Mouse (Mus musculus): ENCODE measurements around the gene Polr2j. TPM values are rescaled to one million over a fixed set of nuclear protein-coding genes. Genes with fewer than 3 reads are reported as not detected.

The Polr2j gene
- polyA plus RNA-seq, 1 experiment = 139 TPM

DNA sequence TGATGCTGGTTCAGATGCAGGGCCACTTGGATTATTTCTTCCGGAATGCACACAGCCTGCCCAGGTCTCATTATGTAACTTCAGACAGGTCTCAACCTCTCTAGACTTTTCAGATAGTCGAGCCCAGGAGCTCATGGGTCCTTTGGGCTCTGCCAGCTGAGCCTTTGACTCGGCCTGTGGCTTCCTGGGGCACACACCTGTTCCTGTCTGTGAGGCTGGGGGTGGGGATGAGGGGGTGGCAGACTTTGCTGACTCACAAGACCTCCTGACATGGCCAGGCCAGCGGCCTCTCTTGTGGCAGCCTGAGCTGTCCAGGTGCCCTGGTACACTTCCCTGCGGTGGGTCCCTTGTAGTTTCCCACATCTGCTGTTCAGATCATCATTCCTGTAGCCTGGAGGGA lies 24.5 kb upstream of the Polr2j start:
- no peak for TF ChIP-seq POLR2AphosphoS2 (IDR thresholded peaks at IDR 0.05; ENCODE audit: insufficient read length, low read depth)
- peak; percentile 92 to 99 (median 97) for TF ChIP-seq MYOD1 (IDR thresholded peaks at IDR 0.05; ENCODE audit: control insufficient read depth in 1 of 3, insufficient read length in 2 of 3, low read depth in 2 of 3)
- TF ChIP-seq TCF12 (IDR thresholded peaks at IDR 0.05; ENCODE audit: insufficient read depth, poor library complexity, severe bottlenecking) = peak; percentile 50
- peak in 2 of 3 experiments; percentile 24 to 74 for TF ChIP-seq MYOG (IDR thresholded peaks at IDR 0.05; ENCODE audit: control insufficient read depth in 1 of 3, insufficient read depth in 1 of 3, insufficient read length in 2 of 3, low read depth in 2 of 3)
- H3K36me3 ChIP-seq (ENCODE audit: control insufficient read depth, insufficient read depth) = no peaks in the 10 kb centered on the region
- no peaks in the 10 kb centered on the region for H3K27me3 ChIP-seq (ENCODE audit: control insufficient read depth, insufficient read depth, insufficient read length)
- H3K4me3 ChIP-seq = no peak overlapping the region
- no peaks in the 10 kb centered on the region for H3K79me2 ChIP-seq (ENCODE audit: control insufficient read depth, insufficient read depth)
- no peak overlapping the region for H3ac ChIP-seq (ENCODE audit: control insufficient read depth, insufficient read length)
- H3K4me2 ChIP-seq (ENCODE audit: low read depth) = peak overlapping the region; percentile 27

DNA sequence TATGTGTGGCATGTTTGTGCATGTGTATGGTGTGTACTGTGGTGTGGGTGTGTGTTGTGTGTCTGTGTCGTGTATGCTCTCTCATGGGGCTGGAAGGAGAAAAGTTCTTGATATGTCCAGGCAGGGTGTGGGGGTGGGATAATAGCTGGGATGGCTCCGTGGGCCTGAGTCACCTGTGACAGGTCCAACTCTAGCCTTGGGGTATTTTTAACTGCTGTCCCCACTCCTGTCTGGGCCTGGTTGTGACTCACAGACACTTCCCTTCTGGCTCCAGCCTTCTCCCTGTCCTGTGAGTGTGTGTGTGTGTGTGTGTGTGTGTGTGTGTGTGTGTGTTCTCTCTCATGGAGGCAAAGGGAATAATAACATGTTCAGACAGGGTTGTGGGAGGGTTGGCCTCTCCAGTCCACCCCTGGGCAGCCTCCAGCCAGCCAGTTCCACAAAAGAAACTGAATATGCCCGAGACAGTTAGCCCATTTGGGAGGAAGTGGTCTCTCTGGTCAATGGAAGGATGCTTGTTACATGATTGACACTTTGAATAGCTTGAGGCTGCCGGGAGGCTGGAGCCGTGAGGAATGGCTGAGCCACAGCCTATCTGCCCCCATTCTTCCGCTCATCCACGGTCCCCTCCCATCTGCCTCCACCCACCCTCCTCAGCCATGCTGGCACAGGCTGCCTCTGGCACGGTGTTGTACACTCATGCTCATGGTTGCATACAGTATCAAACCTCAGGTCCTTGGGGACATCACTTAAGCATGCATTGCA lies 22.0 kb upstream of the Polr2j start:
- peak overlapping the region; percentile 33 for H3K4me2 ChIP-seq (ENCODE audit: low read depth)
- no peaks in the 10 kb centered on the region for H3K79me2 ChIP-seq (ENCODE audit: control insufficient read depth, insufficient read depth)
- no peak overlapping the region for H3K4me3 ChIP-seq
- H3ac ChIP-seq (ENCODE audit: control insufficient read depth, insufficient read length) = no peak overlapping the region
- H3K27me3 ChIP-seq (ENCODE audit: control insufficient read depth, insufficient read depth, insufficient read length) = no peaks in the 10 kb centered on the region
- H3K36me3 ChIP-seq (ENCODE audit: control insufficient read depth, insufficient read depth) = no peaks in the 10 kb centered on the region
- TF ChIP-seq SRF (IDR thresholded peaks at IDR 0.05; ENCODE audit: control insufficient read depth, insufficient read length, low read depth) (no peak), USF1 (IDR thresholded peaks at IDR 0.05; ENCODE audit: low read depth) (no peak), MYOD1 (IDR thresholded peaks at IDR 0.05; ENCODE audit: control insufficient read depth in 1 of 3, insufficient read length in 2 of 3, low read depth in 2 of 3) (peak in 2 of 3 experiments; percentile 5 to 57), POLR2AphosphoS2 (IDR thresholded peaks at IDR 0.05; ENCODE audit: insufficient read length, low read depth) (peak; percentile 17), E2F4 (IDR thresholded peaks at IDR 0.05; ENCODE audit: insufficient read depth) (no peak)

DNA sequence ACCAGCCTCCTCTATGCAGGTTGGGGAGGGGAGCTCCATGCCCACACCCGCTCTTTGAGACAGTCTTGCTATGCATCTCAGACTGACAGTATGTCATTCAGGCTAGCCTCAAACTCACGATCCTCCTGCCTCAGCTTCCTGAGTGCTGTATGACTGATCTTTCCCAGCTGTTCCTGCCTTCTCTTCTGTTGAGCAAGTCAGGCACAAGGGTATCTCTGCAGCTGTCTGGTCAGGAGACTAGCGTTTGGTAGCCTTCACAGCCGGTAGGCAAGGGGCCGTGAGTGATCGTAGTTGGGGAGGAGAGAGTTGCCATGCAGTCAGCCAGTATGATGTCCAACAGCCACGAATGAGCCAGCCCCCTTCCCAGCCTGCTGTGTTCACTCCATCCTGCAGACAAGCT lies 21.3 kb upstream of the Polr2j start:
- TF ChIP-seq TCF12 (IDR thresholded peaks at IDR 0.05; ENCODE audit: insufficient read depth, poor library complexity, severe bottlenecking) (no peak), E2F4 (IDR thresholded peaks at IDR 0.05; ENCODE audit: insufficient read depth) (no peak), MYOG (IDR thresholded peaks at IDR 0.05; ENCODE audit: control insufficient read depth in 1 of 3, insufficient read depth in 1 of 3, insufficient read length in 2 of 3, low read depth in 2 of 3) (peak in 2 of 3 experiments; percentile 70 to 75), MYOD1 (IDR thresholded peaks at IDR 0.05; ENCODE audit: control insufficient read depth in 1 of 3, insufficient read length in 2 of 3, low read depth in 2 of 3) (peak; percentile 60 to 91 (median 89)), USF1 (IDR thresholded peaks at IDR 0.05; ENCODE audit: low read depth) (no peak), POLR2AphosphoS2 (IDR thresholded peaks at IDR 0.05; ENCODE audit: insufficient read length, low read depth) (no peak), CEBPB (IDR thresholded peaks at IDR 0.05; ENCODE audit: insufficient read depth, poor library complexity, severe bottlenecking) (0 out of 2 replicates have a peak, but pooled peaks have one; percentile 41), SRF (IDR thresholded peaks at IDR 0.05; ENCODE audit: control insufficient read depth, insufficient read length, low read depth) (no peak), REST (IDR thresholded peaks at IDR 0.05; ENCODE audit: insufficient read depth, insufficient read length) (no peak), TCF3 (IDR thresholded peaks at IDR 0.05; ENCODE audit: insufficient read length, low read depth) (no peak), POLR2A (IDR thresholded peaks at IDR 0.05; ENCODE audit: insufficient read length, low read depth) (no peak), MAX (IDR thresholded peaks at IDR 0.05; ENCODE audit: low read depth) (no peak)
- Histone ChIP-seq H3K27me3 (ENCODE audit: control insufficient read depth, insufficient read depth, insufficient read length) (no peaks in the 10 kb centered on the region), H3K36me3 (ENCODE audit: control insufficient read depth, insufficient read depth) (no peaks in the 10 kb centered on the region), H3K4me3 (no peak overlapping the region), H3ac (ENCODE audit: control insufficient read depth, insufficient read length) (no peak overlapping the region), H3K4me2 (ENCODE audit: low read depth) (peak overlapping the region; percentile 44), H3K79me2 (ENCODE audit: control insufficient read depth, insufficient read depth) (no peaks in the 10 kb centered on the region)

DNA sequence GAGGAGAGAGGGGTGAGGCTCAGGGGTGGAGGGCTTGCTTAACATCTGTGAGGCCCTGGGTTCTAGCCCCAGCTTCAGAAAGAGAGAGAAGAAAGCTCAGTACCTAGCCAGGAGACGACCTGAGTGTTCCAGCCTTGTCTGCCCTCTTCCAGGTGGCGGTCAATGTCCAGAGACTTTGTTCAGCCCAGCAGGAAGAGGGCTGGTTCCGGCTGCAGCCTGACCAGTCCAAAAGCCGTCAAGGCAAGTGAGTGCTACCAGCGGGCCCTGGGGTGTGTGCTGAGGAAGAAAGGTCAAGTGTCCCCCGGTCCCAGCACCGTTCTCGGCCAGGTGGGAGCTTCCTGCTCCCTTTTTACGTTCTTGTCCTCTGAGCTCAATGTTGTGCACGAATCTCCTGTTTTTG lies 17.9 kb upstream of the Polr2j start:
- peaks cover 5% of the 10 kb centered on the region for H3K36me3 ChIP-seq (ENCODE audit: control insufficient read depth, insufficient read depth)
- no peak overlapping the region for H3ac ChIP-seq (ENCODE audit: control insufficient read depth, insufficient read length)
- no peak overlapping the region for H3K4me2 ChIP-seq (ENCODE audit: low read depth)
- TF ChIP-seq POLR2A (IDR thresholded peaks at IDR 0.05; ENCODE audit: insufficient read length, low read depth) (no peak), MAX (IDR thresholded peaks at IDR 0.05; ENCODE audit: low read depth) (no peak), MYOD1 (IDR thresholded peaks at IDR 0.05; ENCODE audit: control insufficient read depth in 1 of 3, insufficient read length in 2 of 3, low read depth in 2 of 3) (no peak), SRF (IDR thresholded peaks at IDR 0.05; ENCODE audit: control insufficient read depth, insufficient read length, low read depth) (no peak), REST (IDR thresholded peaks at IDR 0.05; ENCODE audit: insufficient read depth, insufficient read length) (no peak), E2F4 (IDR thresholded peaks at IDR 0.05; ENCODE audit: insufficient read depth) (no peak), CEBPB (IDR thresholded peaks at IDR 0.05; ENCODE audit: insufficient read depth, poor library complexity, severe bottlenecking) (no peak), USF1 (IDR thresholded peaks at IDR 0.05; ENCODE audit: low read depth) (no peak), MYOG (IDR thresholded peaks at IDR 0.05; ENCODE audit: control insufficient read depth in 1 of 3, insufficient read depth in 1 of 3, insufficient read length in 2 of 3, low read depth in 2 of 3) (no peak), POLR2AphosphoS2 (IDR thresholded peaks at IDR 0.05; ENCODE audit: insufficient read length, low read depth) (no peak), TCF12 (IDR thresholded peaks at IDR 0.05; ENCODE audit: insufficient read depth, poor library complexity, severe bottlenecking) (no peak), TCF3 (IDR thresholded peaks at IDR 0.05; ENCODE audit: insufficient read length, low read depth) (no peak)
- H3K27me3 ChIP-seq (ENCODE audit: control insufficient read depth, insufficient read depth, insufficient read length) = no peaks in the 10 kb centered on the region
- H3K79me2 ChIP-seq (ENCODE audit: control insufficient read depth, insufficient read depth) = no peaks in the 10 kb centered on the region
- H3K4me3 ChIP-seq = no peak overlapping the region
